Mouse (Mus musculus) hindbrain, embryonic 12.5 days (tissue): ENCODE results near the gene Ipp. TPM values are rescaled to one million over a fixed set of nuclear protein-coding genes. Genes with fewer than 3 reads are reported as not detected.

Source experiments
- polyA plus RNA-seq: library from polyadenylated mRNA; unstranded; fragments of >200 nt; fragmentation: Nextera tagmentation; extraction: Ambion mirVana; gene quantifications from 2 replicates; pipeline ENCODE4 v1.2.1, GENCODE M21; 2016

Ipp gene
- polyA plus RNA-seq, 1 experiment from 2014 or later = 15.4 TPM

Other genes starting within 250 kb of the Ipp start
- 42.1 and 43.2 TPM in 2 replicates for gene Mast2, start 43.4 kb upstream of the Ipp start, polyA plus RNA-seq
- gene Tmem69, start 48.4 kb downstream of the Ipp start, polyA plus RNA-seq = 25.2 and 29.0 TPM in 2 replicates
- gene Gpbp1l1, start 50.1 kb downstream of the Ipp start, polyA plus RNA-seq = 25.4 and 28.8 TPM in 2 replicates
- 3.8 and 4.8 TPM in 2 replicates for gene Ccdc17, start 89.1 kb downstream of the Ipp start, polyA plus RNA-seq
- gene Nasp, start 120.4 kb downstream of the Ipp start, polyA plus RNA-seq = 183 and 186 TPM in 2 replicates
- gene Akr1a1, start 144.1 kb downstream of the Ipp start, polyA plus RNA-seq = 566 and 569 TPM in 2 replicates
- 731 and 767 TPM in 2 replicates for gene Prdx1, start 178.0 kb downstream of the Ipp start, polyA plus RNA-seq
- gene Mmachc, start 200.9 kb downstream of the Ipp start, polyA plus RNA-seq = 26.0 and 26.2 TPM in 2 replicates
- gene Ccdc163, start 201.0 kb downstream of the Ipp start, polyA plus RNA-seq = 22.4 and 23.6 TPM in 2 replicates
- gene Tesk2, start 213.4 kb downstream of the Ipp start, polyA plus RNA-seq = 6.9 and 7.4 TPM in 2 replicates